Mouse (Mus musculus) left cerebral cortex, postnatal 36 days (tissue): ENCODE measurements around the gene Ubxn7. TPM values are rescaled to one million over a fixed set of nuclear protein-coding genes. Genes with fewer than 3 reads are reported as not detected.
"Not testable (repeated sequence)": the region's sequence is repeated elsewhere in the genome, so short reads cannot be mapped to it uniquely, and the experiment has no call there.

ENCODE experiments used
- DNase-seq, 2 experiments: peaks; one replicate each; pipeline ENCODE4 v3.0.0; 2021 to 2022; ENCODE audit warnings: low spot score in 2 of 2, mixed read lengths in 1 of 2
- intact Hi-C: fragments of 180-260 bp; cut with DNase I; formaldehyde crosslinking; loops from one replicate; pipeline ENCODE4 v1.15.1; 2025
- total RNA-seq, 2 experiments: library from RNA; stranded (reverse); gene quantifications; 2 replicates each; pipeline ENCODE4 v1.2.3; 2021

Ubxn7 gene
- 10 to 100 TPM; 47.4 to 57.4 TPM for total RNA-seq

- intact Hi-C loops: no loop called here
Measured at GRCm38 (mm10) chr16:32332040-32332555, at the start of gene Ubxn7. TSS of gene Ubxn7 (plus strand) at chr16:32332257.

DNA sequence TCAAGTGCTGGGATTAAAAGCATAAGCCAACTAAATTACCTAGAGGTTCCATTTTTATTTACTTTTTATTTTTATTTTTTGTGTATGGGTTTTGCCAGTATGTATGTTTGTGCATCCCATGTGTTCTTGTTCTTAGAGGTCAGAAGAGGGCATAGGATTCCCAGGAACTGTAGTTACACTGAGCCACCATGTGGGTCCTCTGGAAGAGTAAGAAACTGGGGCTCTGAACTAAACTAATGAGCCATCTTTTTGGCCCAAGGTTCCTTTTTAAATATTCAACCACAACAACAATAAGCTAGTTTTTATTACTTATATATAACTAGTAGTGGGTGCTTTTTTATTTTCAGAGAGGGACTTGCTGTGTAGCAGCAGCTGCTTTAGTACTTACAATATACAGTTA is 49.4 kb upstream of the Ubxn7 start:
- intact Hi-C loops: no loop called here
- no peak for DNase-seq

More at GRCm38 (mm10) chr16:32332040-32332555, at the start of gene Ubxn7:
- DNase-seq: peak; percentile 98

GRCm38 (mm10) chr16:32291821-32292220 is 40.2 kb upstream of the Ubxn7 start:
- no peak for DNase-seq
- intact Hi-C loops: no loop called here

- intact Hi-C loops, DNase-seq: not testable (repeated sequence)
Measured at GRCm38 (mm10) chr16:32299617-32300016, 32.4 kb upstream of the Ubxn7 start.

- intact Hi-C loops: no loop called here
Measured at GRCm38 (mm10) chr16:32303046-32303445, 29.0 kb upstream of the Ubxn7 start.

GRCm38 (mm10) chr16:32303886-32304285 is 28.2 kb upstream of the Ubxn7 start:
- intact Hi-C loops: no loop called here
- no peak for DNase-seq

More at GRCm38 (mm10) chr16:32303046-32303445, 29.0 kb upstream of the Ubxn7 start:
- no peak for DNase-seq

DNA sequence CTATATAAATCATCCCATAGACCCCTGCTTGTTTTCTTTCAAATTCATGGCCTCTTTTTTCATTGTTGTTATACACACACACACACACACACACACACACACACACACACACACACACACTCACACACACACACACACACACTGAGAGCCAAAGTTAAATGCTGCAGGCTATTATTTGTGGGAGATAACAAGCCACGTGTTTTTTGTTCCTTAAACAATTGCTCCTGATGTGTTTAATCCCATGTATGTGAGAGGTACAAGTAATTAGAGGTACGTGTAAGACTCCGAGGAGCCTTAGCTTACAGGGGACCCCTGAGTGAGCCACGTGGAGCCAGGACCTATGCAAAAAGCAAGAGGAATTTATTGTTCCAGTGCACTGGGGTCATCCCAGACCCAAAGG is 20.1 kb upstream of the Ubxn7 start:
- intact Hi-C loops: no loop called here
- no peak for DNase-seq

GRCm38 (mm10) chr16:32312386-32312785 is 19.7 kb upstream of the Ubxn7 start:
- intact Hi-C loops: no loop called here
- DNase-seq: no peak

GRCm38 (mm10) chr16:32312859-32313258 is 19.2 kb upstream of the Ubxn7 start:
- intact Hi-C loops: no loop called here
- no peak for DNase-seq

DNA sequence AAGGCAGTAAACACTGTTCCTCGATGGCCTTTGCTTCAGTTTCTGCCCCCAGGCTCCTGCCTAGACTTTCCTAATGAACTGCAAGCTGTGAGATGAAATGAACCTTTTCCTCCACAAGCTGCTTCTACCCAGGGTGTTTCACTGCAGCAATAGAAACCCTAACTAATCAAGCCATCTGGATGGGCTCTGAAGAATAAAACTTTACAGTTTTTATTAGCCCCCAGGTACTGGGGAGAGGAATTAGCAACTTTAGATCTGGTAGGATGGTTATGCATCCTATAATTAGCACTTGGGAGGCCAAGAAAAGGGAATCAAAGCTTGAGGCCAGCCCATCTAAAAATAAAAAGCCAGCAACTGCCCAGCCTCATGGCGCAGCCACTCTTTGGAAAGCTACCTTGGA is 15.5 kb upstream of the Ubxn7 start:
- intact Hi-C loops: no loop called here
- no peak for DNase-seq

GRCm38 (mm10) chr16:32323953-32324352 is 8.1 kb upstream of the Ubxn7 start:
- intact Hi-C loops: no loop called here
- no peak for DNase-seq

- no peak for DNase-seq
- intact Hi-C loops: no loop called here
Measured at GRCm38 (mm10) chr16:32330876-32331670, 984 bp upstream of the Ubxn7 start.

- DNase-seq: peak; percentile 31 to 43
- intact Hi-C loops: no loop called here
Measured at GRCm38 (mm10) chr16:32332556-32333511, 777 bp downstream of the Ubxn7 start.

GRCm38 (mm10) chr16:32335146-32335545 is 3.1 kb downstream of the Ubxn7 start:
- DNase-seq: no peak
- intact Hi-C loops: no loop called here

GRCm38 (mm10) chr16:32336026-32336780 is 4.1 kb downstream of the Ubxn7 start:
- no peak for DNase-seq
- intact Hi-C loops: no loop called here

GRCm38 (mm10) chr16:32337001-32337400 is 4.9 kb downstream of the Ubxn7 start:
- intact Hi-C loops: no loop called here
- no peak for DNase-seq

GRCm38 (mm10) chr16:32340451-32340850 is 8.4 kb downstream of the Ubxn7 start:
- intact Hi-C loops: no loop called here
- no peak for DNase-seq

GRCm38 (mm10) chr16:32345521-32345920 is 13.5 kb downstream of the Ubxn7 start:
- no peak for DNase-seq
- intact Hi-C loops: no loop called here

DNA sequence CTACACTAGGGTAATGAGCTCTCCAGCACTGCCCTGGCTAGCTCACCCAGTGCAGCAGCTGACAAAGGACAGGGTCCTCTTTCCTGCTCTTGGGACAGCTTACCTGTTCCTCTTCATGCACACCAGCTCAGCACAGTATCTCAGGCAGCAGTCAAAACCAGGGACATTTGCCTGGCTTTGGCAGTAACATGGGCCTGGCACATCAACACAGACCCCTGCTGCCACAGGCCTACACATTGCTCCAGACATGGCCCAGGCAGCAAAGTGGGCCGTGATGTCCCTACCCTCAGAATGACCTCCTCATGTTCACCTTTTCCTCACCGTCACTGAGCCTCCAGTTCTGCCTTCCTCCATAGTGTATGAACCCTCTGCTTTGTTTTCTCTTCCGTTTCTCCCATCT is 18.7 kb downstream of the Ubxn7 start:
- intact Hi-C loops: no loop called here
- DNase-seq: no peak

DNA sequence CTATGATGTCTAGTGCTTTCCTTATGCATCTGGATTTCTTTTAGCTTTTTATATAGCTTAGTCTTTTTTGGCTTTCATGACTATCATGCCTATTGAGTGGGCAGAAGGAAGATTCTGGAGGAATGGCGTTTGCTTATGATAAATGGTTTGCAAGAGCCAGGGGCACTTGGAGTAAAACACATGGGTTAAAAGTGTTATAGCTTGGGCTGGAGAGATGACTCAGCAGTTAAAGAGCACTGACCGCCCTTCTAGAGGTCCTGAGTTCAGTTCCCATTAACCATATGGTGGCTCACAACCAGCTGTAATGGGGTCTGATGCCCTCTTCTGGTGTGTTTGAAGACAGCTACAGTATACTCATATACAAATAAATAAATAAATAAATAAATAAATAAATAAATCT is 31.5 kb downstream of the Ubxn7 start:
- no peak for DNase-seq
- intact Hi-C loops: no loop called here
